Mouse (Mus musculus) heart, embryonic 14.5 days (tissue): ENCODE results near the gene Akap11. TPM values are rescaled to one million over a fixed set of nuclear protein-coding genes. Genes with fewer than 3 reads are reported as not detected.
"Not testable (repeated sequence)": the region's sequence is repeated elsewhere in the genome, so short reads cannot be mapped to it uniquely, and the experiment has no call there.

Source experiments
- ATAC-seq: fragments of 200-750 bp; cut with Nextera tagmentation; 2 replicates; pipeline ENCODE4 v1.8.0; 2017; ENCODE audit warnings: low read depth, moderate TSS enrichment; ENCODE audit not compliant: insufficient number of reproducible peaks, insufficient read depth, low FRiP score
- H3K27ac ChIP-seq, 2 experiments: fragments of 200-500 bp in 1 of 2; fragments of 300-500 bp in 1 of 2; sonication (generic) in 1 of 2; replicated peaks in 1 of 2; 2 replicates each; pipeline ENCODE4 v1.5.1; 2012 to 2014; ENCODE audit warnings: low read depth in 2 of 2, low read length in 2 of 2, control low read depth in 1 of 2, mild to moderate bottlenecking in 1 of 2, mixed read lengths in 1 of 2; ENCODE audit not compliant: control insufficient read depth in 1 of 2, insufficient read depth in 1 of 2
- H3K27me3 ChIP-seq: fragments of 300-500 bp; sonication (generic); 2 replicates; pipeline ENCODE4 v1.6.1; 2014; ENCODE audit warnings: mild to moderate bottlenecking, low read length, control low read depth; ENCODE audit not compliant: control insufficient read depth, insufficient read depth
- H3K36me3 ChIP-seq: fragments of 300-500 bp; sonication (generic); 2 replicates; pipeline ENCODE4 v1.6.1; 2014; ENCODE audit warnings: mild to moderate bottlenecking, control low read depth, low read length, mixed read lengths; ENCODE audit not compliant: control insufficient read depth, insufficient read depth
- H3K4me1 ChIP-seq, 2 experiments: fragments of 200-500 bp in 1 of 2; fragments of 300-500 bp in 1 of 2; sonication (generic) in 1 of 2; 2 replicates each; pipeline ENCODE4 v1.6.1; 2012 to 2014; ENCODE audit warnings: low read length in 2 of 2, control low read depth in 1 of 2, mixed read lengths in 1 of 2; ENCODE audit not compliant: control insufficient read depth in 2 of 2, insufficient read depth in 2 of 2
- H3K4me2 ChIP-seq: fragments of 300-500 bp; sonication (generic); 2 replicates; pipeline ENCODE4 v1.6.1; 2014; ENCODE audit warnings: mild to moderate bottlenecking, low read length
- H3K4me3 ChIP-seq, 2 experiments: fragments of 200-500 bp in 1 of 2; fragments of 300-500 bp in 1 of 2; sonication (generic) in 1 of 2; 2 replicates each; pipeline ENCODE4 v1.5.1; 2012 to 2014; ENCODE audit warnings: low read length in 2 of 2, mild to moderate bottlenecking in 2 of 2, control low read depth in 1 of 2, low read depth in 1 of 2, moderate library complexity in 1 of 2; ENCODE audit not compliant: control insufficient read depth in 1 of 2, insufficient read depth in 1 of 2
- H3K9ac ChIP-seq: fragments of 300-500 bp; sonication (generic); 2 replicates; pipeline ENCODE4 v1.6.1; 2014; ENCODE audit warnings: mild to moderate bottlenecking, low read length
- H3K9me3 ChIP-seq: fragments of 300-500 bp; sonication (generic); 2 replicates; pipeline ENCODE4 v1.6.1; 2016; ENCODE audit warnings: low read length, control low read depth; ENCODE audit not compliant: control insufficient read depth
- WGBS: fragments of 180-500 bp; shearing (Covaris S2); extraction: QIAGEN DNeasy Blood & Tissue Kit; methylation state at CpG from one replicate; pipeline ENCODE4 v1.1.7; 2014; 5-methylcytosine and 5-hydroxymethylcytosine counted together
- polyA plus RNA-seq: library from polyadenylated mRNA; unstranded; fragments of >200 nt; fragmentation: Nextera tagmentation; extraction: Ambion mirVana; gene quantifications from 2 replicates; pipeline ENCODE4 v1.2.1, GENCODE M21; 2014

Akap11 gene
- polyA plus RNA-seq, 1 experiment from 2014 or later, result 14.0 TPM

DNA sequence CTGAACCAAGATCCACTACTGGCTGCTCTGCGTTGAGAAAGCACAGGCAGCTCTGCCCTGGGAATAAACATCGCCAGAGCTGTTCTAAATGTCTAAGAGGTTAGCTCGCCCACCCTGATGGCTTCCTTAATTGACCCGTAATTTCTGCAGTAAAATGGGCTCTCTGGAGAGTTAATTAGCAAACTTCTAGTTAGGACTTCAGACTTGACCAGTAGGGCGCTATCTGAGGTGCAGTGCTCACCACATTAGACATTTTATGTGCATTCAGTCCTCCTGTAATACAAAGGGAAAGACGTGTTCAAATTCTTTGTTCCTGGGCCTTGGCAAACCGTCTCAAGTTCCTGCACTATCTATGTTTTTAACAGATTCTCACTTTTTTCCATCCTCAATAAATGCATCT lies 26.6 kb upstream of the Akap11 start:
- Histone ChIP-seq H3K4me3 (no peak overlapping the region), H3K9ac (no peak overlapping the region), H3K4me1 (no peaks in the 10 kb centered on the region), H3K4me2 (no peak overlapping the region), H3K36me3 (peaks cover 9% of the 10 kb centered on the region; the same call in 1 of the 2 replicates), H3K27ac (no peak overlapping the region), H3K27me3 (no peaks in the 10 kb centered on the region), H3K9me3 (no peaks in the 10 kb centered on the region)
- ATAC-seq, result no peak
- 85% methylated on average over 7 of the region's 7 CpGs for WGBS

DNA sequence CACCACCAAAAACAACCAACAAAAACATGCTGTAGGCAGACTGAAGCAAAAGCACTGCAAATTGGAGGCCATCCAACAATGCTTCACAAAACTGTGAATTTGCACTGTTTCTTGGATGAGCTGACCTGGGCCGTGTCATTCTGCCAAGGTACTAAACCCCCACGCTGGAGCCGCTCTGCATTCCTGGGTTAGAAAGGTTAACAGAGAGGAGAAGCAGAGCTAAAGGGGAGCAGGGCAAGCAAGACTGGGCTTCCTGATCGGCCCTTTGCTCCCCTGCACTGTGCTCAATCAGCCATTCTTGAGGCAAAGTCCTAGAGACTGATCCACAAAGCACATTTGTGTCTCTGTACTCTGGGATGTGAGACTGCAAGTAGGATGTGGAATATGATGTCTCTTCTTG lies 25.5 kb upstream of the Akap11 start:
- ATAC-seq, result no peak
- Histone ChIP-seq H3K9me3 (no peaks in the 10 kb centered on the region), H3K4me2 (no peak overlapping the region), H3K27ac (no peak overlapping the region), H3K27me3 (no peaks in the 10 kb centered on the region), H3K4me1 (no peaks in the 10 kb centered on the region), H3K4me3 (no peak overlapping the region), H3K36me3 (peaks cover 4% of the 10 kb centered on the region; the same call in 1 of the 2 replicates), H3K9ac (no peak overlapping the region)
- 67% methylated on average over 4 of the region's 4 CpGs for WGBS

DNA sequence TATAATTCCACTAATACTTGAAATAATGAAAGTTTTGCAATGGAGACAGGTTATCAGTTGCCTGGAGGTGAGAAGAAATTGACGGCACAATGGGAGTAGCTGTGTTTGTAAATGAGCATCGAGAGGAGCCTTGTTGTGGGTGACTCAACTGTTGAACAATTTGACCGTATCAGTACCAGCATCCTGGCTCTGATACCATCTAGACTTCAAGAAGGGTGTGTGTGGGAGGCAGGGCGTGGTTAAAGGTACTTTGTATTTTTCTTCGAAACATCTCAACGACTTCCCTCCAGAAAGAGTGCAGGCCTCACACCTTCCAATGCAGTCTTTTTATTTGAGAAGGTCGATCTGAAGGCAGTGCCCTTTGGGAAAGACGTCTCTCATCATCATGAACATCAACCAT lies 22.4 kb upstream of the Akap11 start:
- no peak overlapping the region for H3K27ac ChIP-seq
- WGBS, result 80% methylated on average over 8 of the region's 8 CpGs
- H3K4me2 ChIP-seq, result no peak overlapping the region
- no peaks in the 10 kb centered on the region for H3K4me1 ChIP-seq
- no peak for ATAC-seq
- H3K36me3 ChIP-seq, result peaks cover 4% of the 10 kb centered on the region; the same call in 1 of the 2 replicates
- H3K9ac ChIP-seq, result no peak overlapping the region
- no peaks in the 10 kb centered on the region for H3K27me3 ChIP-seq
- H3K9me3 ChIP-seq, result no peaks in the 10 kb centered on the region
- H3K4me3 ChIP-seq, result no peak overlapping the region

GRCm38 (mm10) chr14:78554830-78555229 lies 18.2 kb upstream of the Akap11 start:
- not testable (repeated sequence) for H3K9ac ChIP-seq, H3K27me3 ChIP-seq, H3K4me3 ChIP-seq, H3K9me3 ChIP-seq, H3K27ac ChIP-seq, H3K36me3 ChIP-seq, ATAC-seq, H3K4me1 ChIP-seq, H3K4me2 ChIP-seq
- WGBS, result 78% methylated on average over 3 of the region's 3 CpGs

GRCm38 (mm10) chr14:78553661-78554060 lies 17.1 kb upstream of the Akap11 start:
- no peaks in the 10 kb centered on the region; the same call in 1 of the 2 replicates for H3K36me3 ChIP-seq
- WGBS, result 94% methylated on average over 6 of the region's 6 CpGs
- H3K9ac ChIP-seq, result no peak overlapping the region
- H3K27me3 ChIP-seq, result no peaks in the 10 kb centered on the region
- peaks cover 7 to 8% of the 10 kb centered on the region in 2 experiments for H3K4me1 ChIP-seq
- H3K27ac ChIP-seq, result no peak overlapping the region
- no peak for ATAC-seq
- no peaks in the 10 kb centered on the region for H3K9me3 ChIP-seq
- H3K4me2 ChIP-seq, result no peak overlapping the region
- H3K4me3 ChIP-seq, result no peak overlapping the region

- Histone ChIP-seq H3K4me1 (peaks cover 11 to 13% of the 10 kb centered on the region in 2 experiments), H3K9me3 (no peaks in the 10 kb centered on the region), H3K4me3 (no peak overlapping the region), H3K27me3 (no peaks in the 10 kb centered on the region), H3K27ac (peak overlapping the region; percentile 91), H3K9ac (peak overlapping the region; percentile 41; the same call in 1 of the 2 replicates), H3K36me3 (no peaks in the 10 kb centered on the region), H3K4me2 (peak overlapping the region; percentile 41)
- WGBS, result 17% methylated on average over 6 of the region's 6 CpGs
- peak; percentile 87 for ATAC-seq
These were observed 12.2 kb upstream of the Akap11 start for GRCm38 (mm10) chr14:78548807-78549206.

DNA sequence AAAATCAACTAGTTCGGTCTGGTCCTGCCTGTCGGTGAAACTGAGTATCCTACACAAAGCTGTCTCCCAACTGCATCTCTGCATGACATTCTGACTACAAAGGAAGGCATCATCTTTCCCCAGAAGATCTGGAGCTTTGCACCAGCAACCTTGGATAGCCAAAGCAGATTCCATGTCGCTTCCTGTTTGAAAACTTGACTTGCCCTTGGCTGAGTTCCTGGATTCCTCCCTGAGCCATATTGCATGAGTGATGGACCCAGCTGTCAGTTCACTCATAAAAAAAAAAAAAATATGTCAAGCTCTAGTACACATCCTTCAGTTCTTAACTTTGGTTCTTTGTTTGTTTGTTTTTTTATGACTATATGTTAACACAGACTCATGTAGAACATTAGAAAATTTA lies 4.7 kb upstream of the Akap11 start:
- Histone ChIP-seq H3K4me1 (peaks cover 8 to 16% of the 10 kb centered on the region in 2 experiments), H3K9ac (no peak overlapping the region), H3K27ac (no peak overlapping the region), H3K4me3 (no peak overlapping the region), H3K36me3 (no peaks in the 10 kb centered on the region), H3K27me3 (no peaks in the 10 kb centered on the region), H3K4me2 (no peak overlapping the region), H3K9me3 (no peaks in the 10 kb centered on the region)
- WGBS, result 76% methylated on average over 3 of the region's 3 CpGs
- no peak for ATAC-seq

DNA sequence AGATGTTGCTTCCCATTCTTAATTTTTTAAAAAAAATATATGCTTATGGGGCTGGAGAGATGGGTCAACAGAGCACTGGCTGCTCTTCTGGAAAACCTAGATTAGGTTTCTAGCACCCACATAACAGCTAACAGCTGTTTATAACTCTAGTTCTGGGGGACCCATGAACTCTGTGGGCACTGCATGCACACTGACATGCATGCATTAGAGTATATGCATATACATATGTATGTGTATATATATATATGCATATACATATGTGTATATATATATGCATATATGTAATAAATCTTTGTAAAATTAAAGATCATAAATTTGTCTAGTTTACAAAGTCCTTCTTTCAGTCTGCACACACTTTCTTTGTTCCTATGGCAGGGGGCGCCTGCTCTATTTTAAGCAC lies 3.2 kb upstream of the Akap11 start:
- Histone ChIP-seq H3K4me2 (no peak overlapping the region), H3K9ac (no peak overlapping the region), H3K4me3 (no peak overlapping the region), H3K9me3 (no peaks in the 10 kb centered on the region), H3K4me1 (peaks cover 8 to 24% of the 10 kb centered on the region in 2 experiments), H3K27ac (no peak overlapping the region), H3K36me3 (no peaks in the 10 kb centered on the region), H3K27me3 (no peaks in the 10 kb centered on the region)
- ATAC-seq, result no peak
- 88% methylated on average over 1 of the region's 1 CpGs for WGBS
